Comparison of ENCODE assay signal across 22 mouse cellular contexts in the genomic region with DNA sequence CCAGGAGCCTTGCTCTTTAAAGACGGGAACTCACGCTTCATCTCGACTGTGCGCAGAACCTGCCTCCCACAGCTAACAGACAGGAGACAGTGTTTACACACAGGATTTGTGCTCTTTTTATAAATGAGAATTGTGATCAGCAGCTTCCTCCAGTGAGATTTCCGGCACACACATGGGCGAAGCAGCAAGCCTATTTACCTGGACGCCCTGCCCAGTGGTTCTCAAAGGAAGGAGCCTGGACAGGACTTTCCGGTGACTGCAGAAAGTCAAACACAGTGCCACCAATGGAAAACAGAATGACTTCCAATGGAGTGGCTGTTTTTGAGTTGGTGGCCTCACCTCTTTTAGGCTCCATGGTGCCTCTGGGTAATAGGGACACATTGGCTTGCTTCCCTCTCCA.
"Had no signal": no experiment of that assay in that cellular context is flagged by ENCODE, and none has a peak within 500 bp of the region (broad histone marks: within the 10 kb centered on the region; RNA-seq: fewer than 3 reads in every experiment).

No protein-coding gene starts in this region.

- DNase-seq: gastrocnemius, postnatal 14 days; gastrocnemius, postnatal 36 days; heart, adult 18-20 months; heart, postnatal 10 days; kidney, adult 11 months; kidney, adult 2 months; kidney, postnatal 10 days; kidney, postnatal 25 days; kidney, postnatal 4 days; liver; liver, embryonic 13.5 days had no signal

- H3K4me3 ChIP-seq: heart, embryonic 10.5 days; heart, embryonic 12.5 days; hindbrain, embryonic 13.5 days; hindbrain, embryonic 15.5 days; left cerebral cortex, adult 2 months; limb, embryonic 10.5 days; limb, embryonic 12.5 days; liver, embryonic 13.5 days; liver, embryonic 15.5 days had no signal

- H3K9me3 ChIP-seq: heart, embryonic 10.5 days; heart, embryonic 12.5 days; hindbrain, embryonic 13.5 days; hindbrain, embryonic 15.5 days; limb, embryonic 10.5 days; limb, embryonic 12.5 days; liver, embryonic 13.5 days; liver, embryonic 15.5 days had no signal

- H3K27ac ChIP-seq: heart, embryonic 10.5 days; hindbrain, embryonic 13.5 days; hindbrain, embryonic 15.5 days; hindbrain, postnatal 0 days; left cerebral cortex, adult 2 months; limb, embryonic 10.5 days; limb, embryonic 12.5 days; liver, embryonic 13.5 days; liver, embryonic 15.5 days had no signal

- H3K9ac ChIP-seq: heart, embryonic 12.5 days; hindbrain, embryonic 13.5 days; hindbrain, embryonic 15.5 days; limb, embryonic 12.5 days; liver, embryonic 13.5 days; liver, embryonic 15.5 days had no signal

- H3K27me3 ChIP-seq: hindbrain, embryonic 15.5 days; limb, embryonic 12.5 days; liver, embryonic 13.5 days; liver, embryonic 15.5 days had no signal

- ATAC-seq: hindbrain, postnatal 0 days; intestine, embryonic 16.5 days had no signal

- H3K4me1 ChIP-seq: heart, embryonic 10.5 days; heart, embryonic 12.5 days; limb, embryonic 12.5 days; liver, embryonic 13.5 days; liver, embryonic 15.5 days had no signal

- H3K4me2 ChIP-seq: heart, embryonic 12.5 days; hindbrain, embryonic 13.5 days; hindbrain, embryonic 15.5 days; limb, embryonic 12.5 days; liver, embryonic 11.5 days; liver, embryonic 13.5 days; liver, embryonic 15.5 days had no signal

- H3K36me3 ChIP-seq: heart, embryonic 10.5 days; heart, embryonic 12.5 days; hindbrain, embryonic 13.5 days; hindbrain, embryonic 15.5 days; limb, embryonic 10.5 days; limb, embryonic 12.5 days; liver, embryonic 13.5 days; liver, embryonic 15.5 days had no signal
